Mouse (Mus musculus) bone marrow, adult 2 months (tissue): Measurements from ENCODE around the gene Stfa2. TPM values are rescaled to one million over a fixed set of nuclear protein-coding genes. Genes with fewer than 3 reads are reported as not detected.
"Not testable (repeated sequence)": the region's sequence is repeated elsewhere in the genome, so short reads cannot be mapped to it uniquely, and the experiment has no call there.

Source experiments
- H3K27ac ChIP-seq: fragments of 200-500 bp; 2 replicates; pipeline ENCODE4 v1.5.1; 2012; ENCODE audit warnings: low read depth, mild to moderate bottlenecking, control low read depth, inconsistent platforms, low read length; ENCODE audit not compliant: control insufficient read depth, poor library complexity, insufficient read depth
- H3K4me1 ChIP-seq: fragments of 200-500 bp; 2 replicates; pipeline ENCODE4 v1.6.1; 2011; ENCODE audit warnings: low read length; ENCODE audit not compliant: control insufficient read depth, insufficient read depth
- H3K4me3 ChIP-seq: fragments of 200-500 bp; replicated peaks from 2 replicates; pipeline ENCODE3; 2011; ENCODE audit warnings: mild to moderate bottlenecking, low read depth, low read length, control low read depth; ENCODE audit not compliant: control insufficient read depth
- CTCF ChIP-seq: fragments of 200-500 bp; IDR thresholded peaks from 2 replicates; pipeline ENCODE4 v1.5.1; 2011; ENCODE audit warnings: low read length, control low read depth; ENCODE audit not compliant: control insufficient read depth, insufficient read depth
- POLR2A ChIP-seq: fragments of 200-500 bp; IDR thresholded peaks from 2 replicates; pipeline ENCODE4 v1.6.1; 2011; ENCODE audit warnings: low read depth, mild to moderate bottlenecking, control low read depth, low read length, borderline replicate concordance; ENCODE audit not compliant: control insufficient read depth
- WGBS: fragments of 180-500 bp; shearing (Covaris S2); methylation state at CpG from one replicate; pipeline ENCODE4 v1.1.7; 2018; 5-methylcytosine and 5-hydroxymethylcytosine counted together
- polyA plus RNA-seq: library from polyadenylated mRNA; stranded (reverse); fragments of >200 nt; gene quantifications from 2 replicates; pipeline ENCODE4 v1.2.4, GENCODE M21; 2011; ENCODE audit warnings: low replicate concordance; ENCODE audit not compliant: missing spikeins, insufficient read depth, insufficient read length

Stfa2 gene
- polyA plus RNA-seq = 3.3 TPM in 1 of 2 replicates, not detected in the other

GRCm38 (mm10) chr16:36408357-36408756, at the start of gene Stfa2:
Gene Stfa2 (minus strand): TSS chr16:36408457.
- no peak within 1 kb of the TSS for H3K4me3 ChIP-seq
- TF ChIP-seq POLR2A = no peak
- TF ChIP-seq CTCF = no peak
- H3K27ac ChIP-seq = no peak within 1 kb of the TSS
- H3K4me1 ChIP-seq = no peaks in the 10 kb centered on the region; the same call in 1 of the 2 replicates

GRCm38 (mm10) chr16:36455342-36455802, 47.1 kb upstream of the Stfa2 start, which contains the start of gene Stfa3:
Gene Stfa3 (minus strand): TSS chr16:36455392.
- TF ChIP-seq POLR2A (no peak), CTCF (no peak)
- H3K4me3 ChIP-seq = no peak within 1 kb of the TSS
- H3K27ac ChIP-seq = no peak within 1 kb of the TSS
- H3K4me1 ChIP-seq = no peaks in the 10 kb centered on the region; the same call in 1 of the 2 replicates
- 44% methylated on average over 4 of the region's 4 CpGs for WGBS

GRCm38 (mm10) chr16:36420979-36421378, 12.7 kb upstream of the Stfa2 start:
- WGBS = 58% methylated on average over 1 of the region's 1 CpGs
- H3K4me3 ChIP-seq, H3K27ac ChIP-seq, H3K4me1 ChIP-seq: not testable (repeated sequence)

GRCm38 (mm10) chr16:36389060-36389459, 19.2 kb downstream of the Stfa2 start:
- WGBS = 31% methylated on average over 4 of the region's 4 CpGs
- no peaks in the 10 kb centered on the region for H3K4me1 ChIP-seq
- TF ChIP-seq POLR2A (no peak), CTCF (no peak)
- H3K27ac ChIP-seq = no peak overlapping the region
- no peak overlapping the region for H3K4me3 ChIP-seq

- not testable (repeated sequence) for H3K4me3 ChIP-seq, H3K27ac ChIP-seq, H3K4me1 ChIP-seq
- WGBS = 43% methylated on average over 3 of the region's 3 CpGs
These were observed 40.6 kb downstream of the Stfa2 start, which contains the start of gene BC100530 for GRCm38 (mm10) chr16:36367648-36368047. Gene BC100530 (minus strand): TSS chr16:36367748.

Other genes starting within 250 kb of the Stfa2 start
- 31.2 and 55.2 TPM in 2 replicates for gene Gm5483, start 224.2 kb downstream of the Stfa2 start, polyA plus RNA-seq
- not detected in 2 replicates for gene Gm5416, start 198.1 kb downstream of the Stfa2 start, polyA plus RNA-seq
- 3.3 TPM in 1 of 2 replicates, not detected in the other for gene 2010005H15Rik, start 187.0 kb downstream of the Stfa2 start, polyA plus RNA-seq
- 5.8 and 10.9 TPM in 2 replicates for gene Stfa1, start 131.5 kb downstream of the Stfa2 start, polyA plus RNA-seq
- not detected in 2 replicates for gene BC117090, start 74.1 kb downstream of the Stfa2 start, polyA plus RNA-seq
- gene BC100530, start 40.7 kb downstream of the Stfa2 start, polyA plus RNA-seq = 9.4 TPM in 1 of 2 replicates, not detected in the other
- 10.8 TPM in 1 of 2 replicates, not detected in the other for gene Stfa3, start 46.9 kb upstream of the Stfa2 start, polyA plus RNA-seq
- not detected in 2 replicates for gene Casr, start 153.7 kb upstream of the Stfa2 start, polyA plus RNA-seq